Mouse (Mus musculus) lung, postnatal 0 days (tissue): ENCODE results near the gene Zfyve21. TPM values are rescaled to one million over a fixed set of nuclear protein-coding genes. Genes with fewer than 3 reads are reported as not detected.
A peak's percentile ranks its signal among the peaks of the same experiment; 100 is the strongest.

ENCODE experiments used
- ATAC-seq: fragments of 200-750 bp; cut with Nextera tagmentation; 2 replicates; pipeline ENCODE4 v1.8.0; 2017; ENCODE audit warnings: moderate library complexity
- DNase-seq: peaks from one replicate; pipeline ENCODE4 v3.0.0-alpha.2; 2016; ENCODE audit warnings: low spot score
- H3K27ac ChIP-seq: fragments of 300-500 bp; sonication (generic); 2 replicates; pipeline ENCODE4 v1.5.1; 2014; ENCODE audit warnings: antibody characterized with exemption, mild to moderate bottlenecking, low read length, mixed read lengths
- H3K27me3 ChIP-seq: fragments of 300-500 bp; sonication (generic); replicated peaks from 2 replicates; pipeline ENCODE4 v1.6.1; 2014; ENCODE audit warnings: low read length, mixed read lengths; ENCODE audit not compliant: insufficient read depth
- H3K36me3 ChIP-seq: fragments of 300-500 bp; sonication (generic); 2 replicates; pipeline ENCODE4 v1.6.1; 2014; ENCODE audit warnings: low read length, mixed read lengths; ENCODE audit not compliant: insufficient read depth
- H3K4me1 ChIP-seq: fragments of 300-500 bp; sonication (generic); 2 replicates; pipeline ENCODE4 v1.6.1; 2014; ENCODE audit warnings: antibody characterized with exemption, low read depth, low read length, mixed read lengths; ENCODE audit not compliant: insufficient read depth
- H3K4me2 ChIP-seq: fragments of 300-500 bp; sonication (generic); replicated peaks from 2 replicates; pipeline ENCODE4 v1.6.1; 2014; ENCODE audit warnings: low read depth, mild to moderate bottlenecking, low read length, moderate library complexity, mixed read lengths
- H3K4me3 ChIP-seq: fragments of 300-500 bp; sonication (generic); 2 replicates; pipeline ENCODE4 v1.5.1; 2014; ENCODE audit warnings: low read depth, low read length
- H3K9ac ChIP-seq: fragments of 300-500 bp; sonication (generic); replicated peaks from 2 replicates; pipeline ENCODE4 v1.6.1; 2014; ENCODE audit warnings: low read depth, mild to moderate bottlenecking
- H3K9me3 ChIP-seq: fragments of 300-500 bp; sonication (generic); 2 replicates; pipeline ENCODE4 v1.6.1; 2016; ENCODE audit warnings: low read length, mixed read lengths
- CTCF ChIP-seq: IDR thresholded peaks from 2 replicates; pipeline ENCODE4 v1.5.1; 2016; ENCODE audit warnings: antibody characterized with exemption, mild to moderate bottlenecking
- EP300 ChIP-seq: IDR thresholded peaks from 2 replicates; pipeline ENCODE4 v1.6.1; 2016; ENCODE audit warnings: antibody characterized with exemption, mild to moderate bottlenecking, control low read depth
- WGBS: fragments of 180-500 bp; shearing (Covaris S2); extraction: QIAGEN DNeasy Blood & Tissue Kit; methylation state at CpG from one replicate; pipeline ENCODE4 v1.1.7; 2014; 5-methylcytosine and 5-hydroxymethylcytosine counted together
- polyA plus RNA-seq: library from polyadenylated mRNA; unstranded; fragments of >200 nt; fragmentation: Nextera tagmentation; extraction: Ambion mirVana; gene quantifications from 2 replicates; pipeline ENCODE4 v1.2.1, GENCODE M21; 2015

The Zfyve21 gene
- polyA plus RNA-seq, 1 experiment from 2014 or later: 163 TPM

- Histone ChIP-seq H3K4me3 (no peak overlapping the region), H3K27ac (no peak overlapping the region), H3K27me3 (no peaks in the 10 kb centered on the region), H3K4me2 (no peak overlapping the region), H3K9ac (no peak overlapping the region), H3K36me3 (peaks cover 4% of the 10 kb centered on the region; the same call in 1 of the 2 replicates), H3K4me1 (peaks cover 23% of the 10 kb centered on the region), H3K9me3 (no peaks in the 10 kb centered on the region)
- TF ChIP-seq CTCF (no peak), EP300 (no peak)
- ATAC-seq: no peak
- 80% methylated on average over 13 of the region's 13 CpGs for WGBS
- DNase-seq: no peak
Measured at GRCm38 (mm10) chr12:111812075-111812474, 1.9 kb upstream of the Zfyve21 start.

GRCm38 (mm10) chr12:111812611-111813010 is 1.4 kb upstream of the Zfyve21 start:
- no peaks in the 10 kb centered on the region for H3K27me3 ChIP-seq
- H3K9me3 ChIP-seq: no peaks in the 10 kb centered on the region
- H3K27ac ChIP-seq: no peak overlapping the region
- peaks cover 24% of the 10 kb centered on the region for H3K4me1 ChIP-seq
- peaks cover 4% of the 10 kb centered on the region; the same call in 1 of the 2 replicates for H3K36me3 ChIP-seq
- no peak overlapping the region for H3K4me2 ChIP-seq
- WGBS: 47% methylated on average over 12 of the region's 12 CpGs
- ATAC-seq (no peak), DNase-seq (no peak)
- no peak overlapping the region for H3K4me3 ChIP-seq
- no peak for TF ChIP-seq CTCF
- TF ChIP-seq EP300: no peak
- no peak overlapping the region for H3K9ac ChIP-seq

GRCm38 (mm10) chr12:111813111-111813765 is 732 bp upstream of the Zfyve21 start:
- Histone ChIP-seq H3K4me1 (peaks cover 24% of the 10 kb centered on the region), H3K4me3 (peak overlapping the region; percentile 70), H3K9ac (peak overlapping the region; percentile 34), H3K27me3 (no peaks in the 10 kb centered on the region), H3K36me3 (peaks cover under 1% of the 10 kb centered on the region; the same call in 1 of the 2 replicates), H3K9me3 (no peaks in the 10 kb centered on the region), H3K4me2 (peak overlapping the region; percentile 81), H3K27ac (peak overlapping the region; percentile 26; the same call in 1 of the 2 replicates)
- ATAC-seq: no peak
- no peak for TF ChIP-seq EP300
- no peak for TF ChIP-seq CTCF
- 2% methylated on average over 27 of the region's 27 CpGs for WGBS
- no peak for DNase-seq

GRCm38 (mm10) chr12:111814769-111815762 is 1.1 kb downstream of the Zfyve21 start:
- WGBS: 18% methylated on average over 19 of the region's 19 CpGs
- H3K9me3 ChIP-seq: no peaks in the 10 kb centered on the region
- H3K4me3 ChIP-seq: peak overlapping the region; percentile 70
- H3K4me2 ChIP-seq: peak overlapping the region; percentile 60
- H3K27me3 ChIP-seq: no peaks in the 10 kb centered on the region
- no peaks in the 10 kb centered on the region for H3K36me3 ChIP-seq
- TF ChIP-seq CTCF (no peak), EP300 (peak; percentile 81)
- H3K27ac ChIP-seq: peak overlapping the region; percentile 98
- DNase-seq (peak; percentile 78), ATAC-seq (peak; percentile 25)
- peak overlapping the region; percentile 83 for H3K9ac ChIP-seq
- peaks cover 27% of the 10 kb centered on the region for H3K4me1 ChIP-seq

DNA sequence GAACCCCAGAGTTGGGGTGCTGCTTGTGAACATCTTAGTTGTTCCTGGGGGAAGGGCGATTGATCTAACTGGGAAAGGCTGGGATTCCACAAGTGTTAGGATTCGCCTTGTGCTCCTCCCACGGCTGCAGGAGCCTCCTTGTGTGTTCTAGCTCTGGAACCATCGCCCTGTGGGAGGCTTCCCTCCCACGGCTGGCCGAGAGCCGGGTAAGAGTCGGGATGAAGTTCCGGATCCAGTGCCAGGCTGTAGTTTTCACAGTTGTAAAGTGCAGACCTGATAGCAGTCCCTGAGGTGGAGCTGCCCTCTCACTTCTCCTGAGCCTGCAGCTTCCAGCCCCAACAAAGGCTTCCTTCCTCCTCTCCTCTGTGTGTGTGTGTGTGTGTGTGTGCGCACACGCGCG is 2.6 kb downstream of the Zfyve21 start:
- H3K27ac ChIP-seq: peak overlapping the region; percentile 98
- H3K4me1 ChIP-seq: peaks cover 27% of the 10 kb centered on the region
- no peaks in the 10 kb centered on the region for H3K9me3 ChIP-seq
- H3K9ac ChIP-seq: no peak overlapping the region
- WGBS: 52% methylated on average over 13 of the region's 13 CpGs
- peak overlapping the region; percentile 60 for H3K4me2 ChIP-seq
- ATAC-seq (no peak), DNase-seq (no peak)
- TF ChIP-seq CTCF (no peak), EP300 (no peak)
- no peaks in the 10 kb centered on the region for H3K27me3 ChIP-seq
- H3K4me3 ChIP-seq: no peak overlapping the region
- no peaks in the 10 kb centered on the region for H3K36me3 ChIP-seq

GRCm38 (mm10) chr12:111816967-111817366 is 3.0 kb downstream of the Zfyve21 start:
- H3K4me3 ChIP-seq: no peak overlapping the region
- DNase-seq (no peak), ATAC-seq (no peak)
- no peaks in the 10 kb centered on the region for H3K27me3 ChIP-seq
- H3K4me1 ChIP-seq: peaks cover 27% of the 10 kb centered on the region
- no peaks in the 10 kb centered on the region for H3K9me3 ChIP-seq
- H3K9ac ChIP-seq: no peak overlapping the region
- H3K27ac ChIP-seq: peak overlapping the region; percentile 98
- H3K4me2 ChIP-seq: peak overlapping the region; percentile 60
- no peak for TF ChIP-seq EP300
- TF ChIP-seq CTCF: no peak; the same call in 1 of the 2 replicates
- WGBS: 45% methylated on average over 9 of the region's 9 CpGs
- H3K36me3 ChIP-seq: no peaks in the 10 kb centered on the region
